Mouse (Mus musculus) heart, adult 8-10 months (tissue): ENCODE results near the gene Casq2. TPM values are rescaled to one million over a fixed set of nuclear protein-coding genes. Genes with fewer than 3 reads are reported as not detected.

Experiments
- DNase-seq: peaks from one replicate; pipeline ENCODE4 v3.0.0; 2022; ENCODE audit warnings: low spot score
- total RNA-seq, 4 experiments: library from RNA; stranded (reverse); gene quantifications; 2 replicates each; pipeline ENCODE4 v1.2.4; 2022

The Casq2 gene
- 1,000 to 10,000 TPM in 1 of 4 experiments, 100 to 1,000 TPM in 3; 901 to 1,105 (median 935) TPM for total RNA-seq

GRCm38 (mm10) chr3:102086283-102086682 lies at the start of gene Casq2:
Casq2 (plus strand) TSS chr3:102086415.
- DNase-seq = peak; percentile 52

GRCm38 (mm10) chr3:102037806-102038205 lies 48.4 kb upstream of the Casq2 start:
- DNase-seq = no peak

- no peak for DNase-seq
Measured at GRCm38 (mm10) chr3:102038608-102039007, 47.6 kb upstream of the Casq2 start.

GRCm38 (mm10) chr3:102041632-102042031 lies 44.6 kb upstream of the Casq2 start:
- DNase-seq = no peak

GRCm38 (mm10) chr3:102045071-102045470 lies 41.1 kb upstream of the Casq2 start:
- DNase-seq = no peak

GRCm38 (mm10) chr3:102047532-102047931 lies 38.7 kb upstream of the Casq2 start:
- DNase-seq = no peak

GRCm38 (mm10) chr3:102049207-102050104 lies 36.8 kb upstream of the Casq2 start:
- no peak for DNase-seq

GRCm38 (mm10) chr3:102052036-102052435 lies 34.2 kb upstream of the Casq2 start:
- DNase-seq = no peak

- no peak for DNase-seq
Measured at GRCm38 (mm10) chr3:102053293-102053692, 32.9 kb upstream of the Casq2 start.

GRCm38 (mm10) chr3:102055878-102056277 lies 30.3 kb upstream of the Casq2 start:
- no peak for DNase-seq

- DNase-seq = no peak
Measured at GRCm38 (mm10) chr3:102060065-102060464, 26.1 kb upstream of the Casq2 start.

- peak; percentile 54 for DNase-seq
Measured at GRCm38 (mm10) chr3:102061923-102062670, 24.1 kb upstream of the Casq2 start.

- no peak for DNase-seq
Measured at GRCm38 (mm10) chr3:102062671-102063010, 23.6 kb upstream of the Casq2 start.

GRCm38 (mm10) chr3:102063273-102064120 lies 22.7 kb upstream of the Casq2 start:
- DNase-seq = no peak

GRCm38 (mm10) chr3:102064566-102064965 lies 21.6 kb upstream of the Casq2 start:
- no peak for DNase-seq

- no peak for DNase-seq
Measured at GRCm38 (mm10) chr3:102067306-102067705, 18.9 kb upstream of the Casq2 start.

- DNase-seq = no peak
Measured at GRCm38 (mm10) chr3:102067861-102068260, 18.4 kb upstream of the Casq2 start.

- no peak for DNase-seq
Measured at GRCm38 (mm10) chr3:102069260-102069659, 17.0 kb upstream of the Casq2 start.

GRCm38 (mm10) chr3:102069686-102070085 lies 16.5 kb upstream of the Casq2 start:
- DNase-seq = no peak

- DNase-seq = no peak
Measured at GRCm38 (mm10) chr3:102070360-102070759, 15.9 kb upstream of the Casq2 start.

GRCm38 (mm10) chr3:102071016-102071415 lies 15.2 kb upstream of the Casq2 start:
- no peak for DNase-seq

- no peak for DNase-seq
Measured at GRCm38 (mm10) chr3:102079413-102079812, 6.8 kb upstream of the Casq2 start.
